Mouse (Mus musculus): ENCODE data around the gene Glrx.

The Glrx gene

GRCm38 (mm10) chr13:75883792-75884191 lies 44.1 kb downstream of the Glrx start:
- peak; percentile 34 to 52 for DNase-seq (ENCODE audit: low spot score in 2 of 2)

GRCm38 (mm10) chr13:75891868-75892267 lies 52.2 kb downstream of the Glrx start:
- DNase-seq (ENCODE audit: low spot score in 2 of 2): no peak

DNA sequence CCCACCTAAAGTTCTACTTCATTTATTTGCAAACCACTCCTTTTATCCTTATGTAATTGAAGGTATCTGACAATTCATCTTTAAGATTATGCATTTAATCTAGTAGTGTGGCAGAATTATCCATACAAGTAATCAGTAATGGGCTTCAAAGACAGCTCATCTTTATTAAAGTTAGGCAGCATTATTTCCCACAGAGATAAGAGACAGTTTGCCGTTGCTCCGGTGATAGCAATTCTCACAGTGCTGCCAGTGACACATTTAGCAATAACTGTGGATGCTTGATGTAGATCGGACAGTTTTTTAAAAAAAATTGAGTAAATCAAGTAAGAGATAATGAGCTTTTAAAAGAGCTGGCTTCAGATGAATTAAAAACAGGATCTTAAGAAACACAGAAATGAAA lies 52.6 kb downstream of the Glrx start:
- no peak for DNase-seq (ENCODE audit: low spot score in 2 of 2)

GRCm38 (mm10) chr13:75892876-75893275 lies 53.2 kb downstream of the Glrx start:
- DNase-seq (ENCODE audit: low spot score in 2 of 2): no peak
